Mouse (Mus musculus) lung, embryonic 16.5 days (tissue): ENCODE data around the gene Stoml3. TPM values are rescaled to one million over a fixed set of nuclear protein-coding genes. Genes with fewer than 3 reads are reported as not detected.

ENCODE experiments used
- ATAC-seq: fragments of 200-750 bp; cut with Nextera tagmentation; 2 replicates; pipeline ENCODE4 v1.8.0; 2017; ENCODE audit warnings: low read depth, mild to moderate bottlenecking, moderate library complexity
- H3K27ac ChIP-seq: fragments of 300-500 bp; sonication (generic); 2 replicates; pipeline ENCODE4 v1.5.1; 2014; ENCODE audit warnings: mild to moderate bottlenecking, control low read depth, low read length
- H3K27me3 ChIP-seq: fragments of 300-500 bp; sonication (generic); 2 replicates; pipeline ENCODE4 v1.6.1; 2014; ENCODE audit warnings: low read depth, low read length, mixed read lengths; ENCODE audit not compliant: control insufficient read depth, insufficient read depth
- H3K36me3 ChIP-seq: fragments of 300-500 bp; sonication (generic); 2 replicates; pipeline ENCODE4 v1.6.1; 2014; ENCODE audit warnings: low read length; ENCODE audit not compliant: control insufficient read depth, insufficient read depth
- H3K4me1 ChIP-seq: fragments of 300-500 bp; sonication (generic); replicated peaks from 2 replicates; pipeline ENCODE4 v1.6.1; 2014; ENCODE audit warnings: low read length, mixed read lengths; ENCODE audit not compliant: control insufficient read depth, insufficient read depth
- H3K4me2 ChIP-seq: fragments of 300-500 bp; sonication (generic); 2 replicates; pipeline ENCODE4 v1.6.1; 2014; ENCODE audit warnings: low read depth, low read length, control low read depth
- H3K4me3 ChIP-seq: fragments of 300-500 bp; sonication (generic); 2 replicates; pipeline ENCODE4 v1.5.1; 2014; ENCODE audit warnings: mild to moderate bottlenecking, low read length, control low read depth
- H3K9ac ChIP-seq: fragments of 300-500 bp; sonication (generic); 2 replicates; pipeline ENCODE4 v1.6.1; 2014; ENCODE audit warnings: low read length, control low read depth
- H3K9me3 ChIP-seq: fragments of 300-500 bp; sonication (generic); 2 replicates; pipeline ENCODE4 v1.6.1; 2016; ENCODE audit warnings: low read length; ENCODE audit not compliant: control insufficient read depth
- WGBS: fragments of 180-500 bp; shearing (Covaris S2); extraction: QIAGEN DNeasy Blood & Tissue Kit; methylation state at CpG from one replicate; pipeline ENCODE4 v1.1.7; 2014; 5-methylcytosine and 5-hydroxymethylcytosine counted together
- polyA plus RNA-seq: library from polyadenylated mRNA; unstranded; fragments of >200 nt; fragmentation: Nextera tagmentation; extraction: Ambion mirVana; gene quantifications from 2 replicates; pipeline ENCODE4 v1.2.1, GENCODE M21; 2015

The Stoml3 gene
- polyA plus RNA-seq, 1 experiment from 2014 or later = not detected

DNA sequence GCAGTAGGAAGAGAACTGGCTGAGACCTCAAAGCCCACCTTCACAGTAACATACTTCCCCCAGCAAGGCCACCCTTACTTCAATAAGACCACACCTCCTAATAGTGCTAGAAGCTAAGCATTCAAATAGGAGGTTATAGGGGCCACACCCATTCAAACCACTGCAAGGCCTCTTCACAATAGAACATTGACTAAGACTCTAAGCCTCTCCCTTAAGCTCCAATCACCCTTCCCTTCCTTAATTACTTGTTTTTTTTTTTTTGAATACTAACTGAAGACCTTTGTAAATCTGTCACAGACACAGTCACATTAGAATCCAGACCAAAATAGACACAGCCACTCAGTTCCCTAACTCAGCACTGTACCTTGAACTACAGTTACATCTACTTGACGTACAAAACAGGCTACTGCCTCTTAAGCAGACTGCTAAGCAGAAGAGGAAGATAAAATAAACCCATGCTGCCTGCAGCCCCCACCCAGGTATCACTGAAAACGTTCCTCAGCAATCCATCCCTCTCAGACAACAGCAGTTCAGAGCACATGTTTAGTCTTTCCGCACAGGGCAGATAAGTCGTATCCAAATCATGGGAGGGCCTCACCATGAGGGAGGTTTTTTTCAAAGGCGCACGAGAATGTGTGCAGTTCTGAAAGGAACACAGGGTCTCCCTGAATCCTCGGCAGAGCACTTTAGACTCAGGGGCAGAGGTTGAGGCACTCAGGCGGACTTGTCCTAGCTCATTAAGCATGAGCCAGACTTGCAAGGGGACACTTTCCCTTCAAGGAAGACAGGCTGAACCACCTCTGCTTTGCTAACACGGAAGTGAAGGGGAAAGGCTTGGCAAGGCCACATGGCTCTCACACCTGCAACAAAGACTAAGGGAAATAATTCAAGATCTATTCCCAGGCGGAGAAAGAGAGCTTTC lies 66.8 kb downstream of the Stoml3 start:
- no peak overlapping the region for H3K9ac ChIP-seq
- no peak overlapping the region for H3K4me2 ChIP-seq
- no peaks in the 10 kb centered on the region for H3K27me3 ChIP-seq
- WGBS = 38% methylated on average over 10 of the region's 10 CpGs
- no peaks in the 10 kb centered on the region for H3K9me3 ChIP-seq
- H3K36me3 ChIP-seq = no peaks in the 10 kb centered on the region
- ATAC-seq = no peak
- H3K27ac ChIP-seq = no peak overlapping the region
- H3K4me1 ChIP-seq = peaks cover 18% of the 10 kb centered on the region
- H3K4me3 ChIP-seq = no peak overlapping the region

- 46% methylated on average over 16 of the region's 16 CpGs for WGBS
- H3K9me3 ChIP-seq = no peaks in the 10 kb centered on the region
- no peak overlapping the region for H3K9ac ChIP-seq
- peak overlapping the region; percentile 66 for H3K27ac ChIP-seq
- peaks cover 18% of the 10 kb centered on the region for H3K4me1 ChIP-seq
- peak overlapping the region; percentile 37 for H3K4me2 ChIP-seq
- H3K4me3 ChIP-seq = no peak overlapping the region
- no peaks in the 10 kb centered on the region for H3K27me3 ChIP-seq
- peak; percentile 56 for ATAC-seq
- no peaks in the 10 kb centered on the region for H3K36me3 ChIP-seq
These were observed 69.1 kb downstream of the Stoml3 start for GRCm38 (mm10) chr3:53557388-53558214.

Other genes with a start within 250 kb of the Stoml3 start
- 8.1 and 8.9 TPM in 2 replicates for gene Nhlrc3, start 25.3 kb upstream of the Stoml3 start, polyA plus RNA-seq
- 16.2 and 17.1 TPM in 2 replicates for gene Proser1, start 25.0 kb upstream of the Stoml3 start, polyA plus RNA-seq
- 10.2 and 10.7 TPM in 2 replicates for gene Frem2, start 168.7 kb downstream of the Stoml3 start, polyA plus RNA-seq